Comparison of ENCODE assay signal across 1 mouse cellular context in genomic region chr5:24854827-24855600, GRCm38 (mm10).
TF ChIP-seq lines count a peak whose summit lies in the region.

No protein-coding gene starts in this region.

TF ChIP-seq in MEL, 35 proteins besides CTCF, POLR2A, EP300 and RAD21 (continued from another document):
- TF ChIP-seq USF2 (IDR thresholded peaks at IDR 0.05; ENCODE audit: borderline replicate concordance in 1 of 2, insufficient read depth in 1 of 2, low read depth in 1 of 2, low read length in 2 of 2) (no peak), NRF1 (IDR thresholded peaks at IDR 0.05; ENCODE audit: insufficient read depth, low read depth, low read length, poor library complexity, severe bottlenecking) (no peak), MXI1 (IDR thresholded peaks at IDR 0.05; ENCODE audit: low read depth, low read length) (no peak), GATA1 (IDR thresholded peaks at IDR 0.05; ENCODE audit: low read depth, low read length) (peak; percentile 61), NELFE (IDR thresholded peaks at IDR 0.05; ENCODE audit: low read depth, low read length) (no peak), TAL1 (IDR thresholded peaks at IDR 0.05; ENCODE audit: low read length) (peak; percentile 60), TCF12 (IDR thresholded peaks at IDR 0.05; ENCODE audit: low read depth, low read length) (peak; percentile 40; the same call in 1 of the 2 replicates)
